Mouse (Mus musculus): ENCODE results near the gene Efcab11.
"Not testable (repeated sequence)": the region's sequence is repeated elsewhere in the genome, so short reads cannot be mapped to it uniquely, and the experiment has no call there.

The Efcab11 gene

GRCm38 (mm10) chr12:99874609-99875008 is 9.6 kb downstream of the Efcab11 start:
- no peak for DNase-seq (ENCODE audit: low read depth, low spot score)

DNA sequence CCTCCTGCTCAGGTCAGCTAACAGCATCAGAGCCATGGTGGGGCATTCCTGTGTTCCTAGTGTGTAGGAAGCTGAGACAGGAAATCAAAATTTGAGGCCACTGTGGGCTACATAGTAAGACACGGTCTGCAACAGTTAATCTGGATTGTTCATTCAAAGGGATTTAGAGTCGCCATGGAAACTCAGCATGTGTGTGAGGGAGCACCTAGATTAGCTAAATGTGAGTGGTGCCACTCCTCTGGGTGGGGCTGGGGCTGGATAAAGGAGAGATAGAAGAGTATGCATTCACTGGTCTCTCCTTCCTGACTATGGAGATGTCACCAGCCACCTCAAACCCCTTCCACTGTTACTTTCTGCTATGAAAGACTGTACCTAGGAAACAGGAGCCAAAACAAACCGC is 10.8 kb downstream of the Efcab11 start:
- no peak for DNase-seq (ENCODE audit: low read depth, low spot score)

DNA sequence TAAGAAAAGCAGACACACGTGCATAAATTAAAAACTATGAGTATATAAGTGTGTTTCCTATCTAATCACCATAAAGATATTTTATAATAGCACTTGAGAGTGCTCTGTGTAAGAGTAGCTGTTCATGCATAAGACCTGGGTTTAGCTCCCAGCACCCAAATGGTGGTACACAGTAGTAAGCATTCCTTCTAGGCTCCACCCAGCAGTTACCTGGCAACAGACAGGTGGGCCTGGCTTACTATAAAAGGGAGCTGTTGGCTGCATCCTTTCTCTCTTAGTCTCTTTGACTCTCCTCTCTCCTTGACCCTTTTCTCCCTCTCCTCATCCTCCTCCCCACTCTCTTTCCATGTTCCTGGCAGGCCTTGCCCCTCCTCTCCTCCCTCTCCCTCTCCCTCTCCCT is 15.4 kb downstream of the Efcab11 start:
- DNase-seq (ENCODE audit: low read depth, low spot score), result no peak

GRCm38 (mm10) chr12:99864613-99865012 is 19.6 kb downstream of the Efcab11 start:
- DNase-seq (ENCODE audit: low read depth, low spot score), result no peak

- DNase-seq (ENCODE audit: low read depth, low spot score), result no peak
These were observed 23.3 kb downstream of the Efcab11 start for GRCm38 (mm10) chr12:99860981-99861380.

DNA sequence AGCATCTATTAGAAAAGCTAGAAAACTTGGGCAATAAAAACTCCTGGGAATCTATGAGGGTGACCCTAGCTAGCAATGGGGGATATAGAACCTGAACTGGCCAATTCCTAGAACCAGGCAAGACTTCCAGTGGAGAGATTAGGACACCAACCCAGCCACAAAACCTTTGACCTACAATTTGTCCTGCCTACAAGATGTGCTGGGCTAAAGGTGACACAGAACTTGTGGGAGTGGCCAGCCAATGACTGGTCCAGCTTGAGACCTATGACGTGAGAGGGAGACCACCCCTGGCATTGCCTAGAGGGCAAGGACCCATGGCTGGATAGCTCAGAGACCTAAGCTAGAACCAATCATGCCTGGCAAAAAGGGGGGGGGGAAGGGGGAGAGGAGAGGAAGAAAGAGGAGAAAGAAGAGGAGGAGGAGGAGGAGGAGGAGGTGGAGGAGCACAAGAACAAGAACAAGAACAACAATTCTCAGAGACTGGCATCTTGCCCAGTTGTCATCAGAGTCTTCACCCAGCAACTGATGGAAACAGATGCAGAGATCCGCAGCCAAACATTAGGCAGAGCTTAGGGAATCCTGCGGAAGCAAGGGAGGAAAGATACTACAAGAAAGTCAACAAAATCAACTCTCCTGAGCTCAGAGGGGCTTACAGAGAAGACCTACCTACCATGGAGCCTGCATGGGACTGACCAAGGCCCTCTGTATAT is 24.7 kb downstream of the Efcab11 start:
- DNase-seq (ENCODE audit: low read depth, low spot score), result no peak

DNA sequence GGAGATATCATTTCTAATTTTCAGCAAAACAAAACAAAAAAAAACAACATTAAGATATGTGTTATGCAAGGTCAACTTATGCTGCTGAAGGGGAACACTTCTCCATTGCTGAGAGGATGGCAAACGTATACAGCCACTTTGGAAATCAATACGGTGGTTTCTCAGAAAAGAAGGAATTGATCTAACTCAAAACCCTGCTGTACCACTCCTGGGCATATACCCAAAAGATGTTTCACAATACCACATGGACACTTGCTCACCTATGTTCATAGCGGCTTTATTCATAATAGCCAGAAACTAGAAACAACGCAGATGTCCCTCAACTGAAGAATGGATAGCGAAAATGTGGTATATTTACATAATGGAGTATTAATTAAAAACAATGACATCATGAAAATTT is 25.6 kb downstream of the Efcab11 start:
- no peak for DNase-seq (ENCODE audit: low read depth, low spot score)

- no peak for DNase-seq (ENCODE audit: low read depth, low spot score)
These were observed 28.2 kb downstream of the Efcab11 start for GRCm38 (mm10) chr12:99856011-99856410.

GRCm38 (mm10) chr12:99853323-99854258 is 30.6 kb downstream of the Efcab11 start:
- DNase-seq (ENCODE audit: low read depth, low spot score), result no peak

DNA sequence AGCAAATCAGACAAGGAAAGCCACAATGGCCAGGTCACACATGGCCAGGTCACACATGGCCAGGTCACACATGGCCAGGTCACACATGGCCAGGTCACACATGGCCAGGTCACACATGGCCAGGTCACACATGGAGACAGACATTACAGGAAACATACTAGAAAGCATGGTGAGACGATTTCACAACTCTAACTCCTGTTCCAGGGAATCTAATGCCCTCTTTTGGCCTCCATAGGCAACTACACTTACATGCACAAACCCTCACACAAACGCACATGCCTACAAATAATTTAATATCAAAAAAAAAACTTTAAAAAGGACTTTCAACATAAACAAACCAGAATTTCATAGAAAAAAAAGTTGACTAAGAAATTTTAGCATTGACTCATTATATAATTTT is 34.2 kb downstream of the Efcab11 start:
- DNase-seq (ENCODE audit: low read depth, low spot score), result no peak

GRCm38 (mm10) chr12:99844951-99845350 is 39.3 kb downstream of the Efcab11 start:
- DNase-seq (ENCODE audit: low read depth, low spot score), result no peak

GRCm38 (mm10) chr12:99838703-99839102 is 45.5 kb downstream of the Efcab11 start:
- no peak for DNase-seq (ENCODE audit: low read depth, low spot score)

DNA sequence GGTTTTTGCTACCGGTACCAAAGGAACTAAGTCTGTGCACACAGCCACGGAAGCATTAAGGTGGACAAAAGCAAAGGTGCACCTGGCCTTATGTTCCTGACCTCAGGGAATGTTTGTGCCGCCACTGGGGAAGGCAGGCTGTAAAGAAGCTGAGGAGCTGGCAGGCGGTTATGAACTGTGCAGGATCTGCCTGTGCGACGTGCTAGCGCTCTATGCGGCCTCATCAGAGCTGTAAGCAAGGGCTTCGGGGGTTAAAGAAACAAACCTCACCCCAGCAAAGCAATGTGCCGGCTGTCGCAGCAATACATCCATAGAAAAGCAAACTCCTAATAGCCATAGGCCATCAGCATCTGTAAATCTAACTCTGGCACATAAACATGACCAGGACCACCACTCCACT is 46.1 kb downstream of the Efcab11 start:
- no peak for DNase-seq (ENCODE audit: low read depth, low spot score)

DNA sequence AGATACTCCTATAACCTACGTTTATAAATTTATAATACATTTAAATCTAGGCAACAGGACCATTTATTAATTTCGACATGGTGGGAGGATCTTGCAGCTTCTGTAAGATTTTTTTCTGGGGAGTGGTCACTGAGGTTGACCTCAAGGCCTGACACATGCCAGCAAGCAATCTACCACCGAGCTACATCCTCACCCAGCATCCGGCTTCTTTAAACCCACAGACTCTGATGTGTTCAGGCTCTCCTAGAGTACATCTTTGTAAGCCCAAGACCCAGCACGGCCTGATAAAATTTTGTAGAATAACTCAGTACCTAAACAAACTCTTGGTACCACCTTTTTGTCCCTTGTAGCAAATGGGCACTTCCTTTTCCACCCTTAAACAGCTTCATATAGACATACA is 46.7 kb downstream of the Efcab11 start:
- no peak for DNase-seq (ENCODE audit: low read depth, low spot score)

DNA sequence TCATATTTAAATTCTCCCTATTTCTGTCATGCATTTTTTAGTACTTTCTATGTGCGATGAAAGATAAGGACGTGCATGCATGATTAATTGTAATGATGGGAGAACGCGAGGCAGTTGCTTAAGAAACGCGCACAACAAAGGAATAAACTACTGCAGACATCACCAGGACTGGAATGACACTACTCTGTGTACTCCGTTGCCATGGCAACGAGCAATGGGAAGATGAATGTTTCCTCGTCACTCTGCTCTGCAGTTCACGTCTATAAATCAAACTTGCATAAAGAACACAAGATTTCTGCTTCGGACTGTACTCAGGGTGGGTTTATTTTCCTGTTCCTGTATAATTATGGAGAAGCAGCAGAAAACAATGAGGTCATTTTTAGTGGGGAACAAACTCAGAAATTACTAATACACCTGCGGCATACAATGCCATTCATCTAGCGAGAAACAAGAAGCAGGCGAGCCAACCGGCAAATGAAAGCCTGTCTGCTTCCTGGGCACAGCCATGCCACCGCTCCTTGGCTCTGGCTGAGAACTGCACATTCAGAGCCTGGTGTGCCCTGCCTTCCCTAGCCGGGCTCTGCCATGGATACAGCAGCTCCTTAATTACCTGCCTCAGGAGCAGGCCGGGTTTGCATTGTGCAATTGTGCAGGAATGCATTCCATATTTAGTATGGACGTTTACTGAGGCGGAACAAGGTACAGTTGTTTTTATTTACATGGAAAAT is 47.7 kb downstream of the Efcab11 start:
- no peak for DNase-seq (ENCODE audit: low read depth, low spot score)

- no peak for DNase-seq (ENCODE audit: low read depth, low spot score)
These were observed 50.8 kb downstream of the Efcab11 start for GRCm38 (mm10) chr12:99833476-99833875.

GRCm38 (mm10) chr12:99822591-99822990 is 61.6 kb downstream of the Efcab11 start:
- DNase-seq (ENCODE audit: low read depth, low spot score), result no peak

DNA sequence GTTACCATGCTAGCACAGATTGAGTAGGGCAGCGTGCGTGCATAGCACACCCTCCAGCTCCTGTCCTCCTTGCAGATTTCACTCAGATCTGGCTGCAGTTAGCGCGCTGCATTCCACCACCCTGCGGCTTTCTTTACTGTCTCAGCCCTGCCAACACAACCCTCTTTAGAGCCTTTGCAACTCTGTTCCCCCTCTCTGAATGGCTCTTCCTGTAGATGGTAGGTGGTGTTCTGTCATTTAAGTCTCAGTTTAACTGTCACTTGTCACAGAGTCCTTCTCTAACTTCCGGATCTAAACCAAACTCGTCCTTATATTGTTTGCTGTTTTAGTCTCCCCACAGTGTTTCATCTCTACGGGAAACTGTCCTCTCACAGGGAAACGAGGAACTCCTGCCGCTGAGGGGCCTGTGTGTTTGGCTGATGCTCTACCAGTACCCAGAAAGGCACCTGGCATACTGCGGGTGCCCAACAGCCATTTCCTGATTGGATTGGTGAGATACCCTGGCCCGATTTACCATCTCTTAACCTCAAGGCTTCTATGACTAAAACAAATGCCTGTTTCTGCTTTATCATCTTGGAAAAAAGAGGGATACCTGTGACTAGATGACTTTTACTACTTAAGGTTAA is 62.8 kb downstream of the Efcab11 start:
- no peak for DNase-seq (ENCODE audit: low read depth, low spot score)

GRCm38 (mm10) chr12:99819186-99819974 is 64.9 kb downstream of the Efcab11 start:
- DNase-seq (ENCODE audit: low read depth, low spot score), result no peak

- not testable (repeated sequence) for DNase-seq (ENCODE audit: low read depth, low spot score)
These were observed 66.2 kb downstream of the Efcab11 start for GRCm38 (mm10) chr12:99818006-99818405.

DNA sequence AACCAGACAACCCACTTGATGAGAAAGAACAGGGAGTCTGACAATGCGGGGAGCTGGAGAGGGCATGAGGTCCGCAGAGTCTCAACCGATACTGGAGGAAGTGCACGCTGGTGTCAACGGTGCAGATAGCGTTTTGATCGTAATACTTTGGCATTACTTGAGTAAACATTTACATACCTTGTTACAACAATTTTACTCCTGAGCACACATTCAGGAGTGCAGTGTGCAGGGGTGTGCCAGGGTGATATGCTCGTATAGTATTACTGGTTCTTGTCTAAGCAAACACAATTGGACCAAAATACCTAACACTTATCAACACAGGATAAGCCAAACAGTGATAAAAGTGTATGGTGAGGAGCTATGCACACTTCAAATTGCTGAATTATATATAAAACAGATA is 69.0 kb downstream of the Efcab11 start:
- DNase-seq (ENCODE audit: low read depth, low spot score), result no peak
